Mouse (Mus musculus): ENCODE measurements around the gene Ripply2. TPM values are rescaled to one million over a fixed set of nuclear protein-coding genes. Genes with fewer than 3 reads are reported as not detected.
"Not testable (repeated sequence)": the region's sequence is repeated elsewhere in the genome, so short reads cannot be mapped to it uniquely, and the experiment has no call there.

The Ripply2 gene
- polyA plus RNA-seq (2016; fragmentation: Nextera tagmentation; extraction: Ambion mirVana) = 0.31 TPM in 1 of 2 replicates, not detected in the other

DNA sequence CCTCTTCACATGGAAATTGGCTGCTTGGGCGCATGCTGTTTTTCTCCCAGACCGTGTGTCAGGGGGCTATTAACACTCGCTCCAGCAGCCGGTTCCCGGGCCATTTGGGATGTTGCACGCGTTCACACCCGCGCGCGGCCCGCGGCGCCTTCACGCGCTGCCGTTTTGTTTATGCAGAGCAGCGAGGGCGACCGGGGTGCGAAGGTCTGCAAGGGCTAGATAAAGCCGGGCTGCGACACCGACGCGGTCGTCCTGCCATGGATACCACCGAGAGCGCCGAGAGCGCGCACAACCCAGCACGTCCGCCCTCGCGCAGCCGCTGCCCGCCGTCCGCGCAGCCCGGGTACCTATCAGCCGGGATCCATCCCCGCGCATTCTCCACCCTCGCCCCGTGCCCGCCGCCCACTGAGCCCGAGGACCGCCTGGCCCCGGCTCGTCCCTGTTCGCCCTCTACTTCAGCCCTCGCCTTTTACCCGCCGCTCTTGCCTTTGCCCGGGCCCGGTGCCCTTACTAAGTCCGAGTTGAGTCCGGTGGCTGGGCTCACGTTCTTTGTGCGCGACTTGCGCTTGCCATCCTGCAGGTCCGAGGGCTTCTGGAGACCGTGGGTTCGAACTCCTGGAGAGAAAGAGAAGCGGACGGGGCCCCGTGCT lies at the start of gene Ripply2:
Gene Ripply2 (plus strand): TSS at position 250 of the 650 bp plus-strand sequence.
- H3K27me3 ChIP-seq (ENCODE audit: low read depth, poor library complexity, severe bottlenecking) = peaks cover 63% of the 10 kb centered on the region
- peak within 1 kb of the TSS; percentile 27; the same call in 1 of the 2 replicates for H3K27ac ChIP-seq
- WGBS = under 1% methylated on average over 66 of the region's 71 CpGs
- H3K36me3 ChIP-seq = no peaks in the 10 kb centered on the region
- H3K4me3 ChIP-seq = peak within 1 kb of the TSS; percentile 57
- peaks cover 10% of the 10 kb centered on the region for H3K4me1 ChIP-seq
- DNase-seq (ENCODE audit: low spot score) = peak; percentile 66
- H3K9me3 ChIP-seq (replicated peaks) = no peaks in the 10 kb centered on the region

DNA sequence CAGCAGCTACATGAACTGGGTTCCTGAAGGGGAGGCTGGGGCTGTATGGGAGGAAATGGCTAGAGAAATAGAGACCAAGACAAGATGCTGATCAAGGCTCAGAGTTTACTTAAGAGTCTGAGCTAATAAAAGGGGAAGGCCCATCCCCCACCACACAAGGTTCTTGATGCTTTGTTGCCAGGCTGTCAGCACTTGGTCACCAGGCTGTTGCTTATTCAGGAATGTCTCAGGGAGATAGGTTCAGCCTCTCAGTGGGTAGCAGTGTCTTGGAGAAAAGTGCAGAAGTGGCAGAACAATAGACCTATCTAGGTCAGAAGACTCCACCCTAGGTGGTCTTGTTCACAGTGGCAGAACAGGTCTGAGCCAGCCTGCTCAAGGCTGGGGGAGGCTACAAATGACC lies 42.9 kb upstream of the Ripply2 start:
- H3K9me3 ChIP-seq (replicated peaks); H3K4me1 ChIP-seq; H3K4me3 ChIP-seq; DNase-seq (ENCODE audit: low spot score); H3K27me3 ChIP-seq (ENCODE audit: low read depth, poor library complexity, severe bottlenecking); H3K36me3 ChIP-seq; H3K27ac ChIP-seq: not testable (repeated sequence)

DNA sequence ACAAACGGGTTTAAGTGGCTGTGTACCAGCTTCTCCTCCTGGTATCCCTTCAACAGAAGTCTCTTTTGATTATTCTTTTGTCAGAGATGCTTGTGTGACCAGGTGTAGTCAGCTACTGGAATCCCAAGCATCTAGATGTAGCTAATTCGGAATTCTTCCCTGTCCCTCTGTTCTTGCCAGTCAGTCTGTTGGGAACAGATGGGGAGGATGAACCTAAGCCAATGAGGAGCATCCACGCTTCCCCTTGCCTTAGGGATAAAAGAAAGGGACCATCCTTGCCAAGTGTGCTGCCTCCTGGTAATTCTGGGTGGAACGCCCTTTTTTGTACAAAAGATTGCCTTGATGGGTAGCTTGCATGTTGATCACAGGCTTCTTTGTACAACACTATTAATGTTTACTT lies 41.8 kb upstream of the Ripply2 start:
- H3K9me3 ChIP-seq (replicated peaks) = no peaks in the 10 kb centered on the region
- WGBS = 74% methylated on average over 4 of the region's 4 CpGs
- DNase-seq (ENCODE audit: low spot score) = no peak
- H3K27ac ChIP-seq = no peak overlapping the region
- peaks cover 2% of the 10 kb centered on the region; the same call in 1 of the 2 replicates for H3K4me1 ChIP-seq
- H3K36me3 ChIP-seq = no peaks in the 10 kb centered on the region
- H3K4me3 ChIP-seq = no peak overlapping the region
- no peaks in the 10 kb centered on the region for H3K27me3 ChIP-seq (ENCODE audit: low read depth, poor library complexity, severe bottlenecking)

DNA sequence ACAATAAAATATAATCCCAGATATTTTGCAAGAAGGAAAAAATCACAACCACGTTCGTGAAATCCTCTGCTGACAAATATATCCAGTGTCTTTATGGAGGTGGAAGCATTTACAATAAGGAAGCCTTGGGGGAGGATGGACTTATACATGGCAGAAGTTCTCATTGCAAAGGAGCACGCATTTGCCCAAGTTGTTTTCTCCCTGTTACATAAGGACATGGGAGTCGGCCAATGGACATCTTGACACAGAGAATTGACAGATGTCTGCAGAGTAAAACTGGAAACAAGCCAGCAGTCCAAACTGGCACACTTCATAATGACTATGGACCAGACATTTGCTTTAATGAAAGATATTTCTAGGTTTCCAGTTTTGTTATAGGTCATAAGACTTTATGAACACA lies 38.4 kb upstream of the Ripply2 start:
- no peaks in the 10 kb centered on the region for H3K27me3 ChIP-seq (ENCODE audit: low read depth, poor library complexity, severe bottlenecking)
- 89% methylated on average over 4 of the region's 4 CpGs for WGBS
- H3K4me3 ChIP-seq = no peak overlapping the region
- H3K4me1 ChIP-seq = peaks cover 18% of the 10 kb centered on the region
- no peaks in the 10 kb centered on the region for H3K9me3 ChIP-seq (replicated peaks)
- no peak overlapping the region for H3K27ac ChIP-seq
- DNase-seq (ENCODE audit: low spot score) = no peak
- no peaks in the 10 kb centered on the region for H3K36me3 ChIP-seq

DNA sequence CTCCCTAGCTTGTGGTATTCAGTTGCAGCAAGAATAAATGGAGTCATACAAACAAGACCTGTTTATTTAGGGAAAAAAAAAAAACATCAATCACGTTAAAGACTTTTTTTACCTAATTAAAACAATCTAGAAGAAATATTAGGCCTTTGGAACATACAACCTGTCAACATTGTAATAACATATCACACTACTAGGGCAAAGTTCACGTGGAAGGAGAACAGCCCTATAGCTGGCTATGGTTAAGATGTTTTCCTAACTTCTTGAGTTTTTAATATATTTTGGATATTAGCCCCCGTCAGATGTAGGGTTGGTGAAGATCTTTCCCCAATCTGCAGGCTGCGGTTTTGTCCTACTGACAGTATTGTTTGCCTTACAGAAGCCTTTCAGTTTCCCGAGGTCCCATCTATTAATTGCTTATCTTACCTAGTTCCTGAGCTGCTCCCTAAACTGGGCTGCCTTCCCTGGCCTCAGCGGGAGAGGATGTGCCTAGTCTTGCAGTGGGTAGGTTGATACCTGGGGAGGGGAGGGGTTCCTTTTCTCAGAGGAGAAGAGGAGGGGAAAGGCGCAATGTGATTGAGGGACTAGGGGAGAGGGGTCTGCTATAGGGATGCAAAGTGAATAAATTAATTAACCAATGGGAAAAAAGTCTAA lies 37.0 kb upstream of the Ripply2 start:
- no peaks in the 10 kb centered on the region for H3K9me3 ChIP-seq (replicated peaks)
- peaks cover 18% of the 10 kb centered on the region for H3K4me1 ChIP-seq
- no peak overlapping the region for H3K27ac ChIP-seq
- no peaks in the 10 kb centered on the region for H3K36me3 ChIP-seq
- no peaks in the 10 kb centered on the region for H3K27me3 ChIP-seq (ENCODE audit: low read depth, poor library complexity, severe bottlenecking)
- H3K4me3 ChIP-seq = no peak overlapping the region
- WGBS = 71% methylated on average over 7 of the region's 7 CpGs
- DNase-seq (ENCODE audit: low spot score) = no peak

DNA sequence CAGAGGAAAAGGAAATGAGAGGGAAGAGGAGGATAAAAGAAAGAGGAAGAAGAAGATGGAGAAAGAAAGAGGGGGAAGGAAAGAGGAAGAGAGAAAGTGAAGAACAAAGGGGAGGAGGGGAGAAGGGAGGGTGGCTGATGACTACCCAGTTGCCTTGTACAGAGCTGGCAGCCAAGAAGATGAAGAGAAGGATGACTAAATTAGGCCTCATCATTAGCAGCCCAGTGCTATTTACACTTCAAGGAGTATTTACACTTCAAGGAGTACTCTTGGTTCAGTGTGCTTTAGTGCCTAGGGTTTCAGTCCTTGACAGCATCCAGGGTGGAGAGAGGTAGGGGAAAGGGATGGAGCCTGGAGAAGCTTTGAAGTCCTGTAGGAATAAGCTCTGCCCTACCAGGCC lies 35.3 kb upstream of the Ripply2 start:
- Histone ChIP-seq H3K27ac (no peak overlapping the region), H3K9me3 (replicated peaks) (no peaks in the 10 kb centered on the region), H3K27me3 (ENCODE audit: low read depth, poor library complexity, severe bottlenecking) (no peaks in the 10 kb centered on the region), H3K4me3 (no peak overlapping the region), H3K36me3 (no peaks in the 10 kb centered on the region), H3K4me1 (peaks cover 19% of the 10 kb centered on the region)
- DNase-seq (ENCODE audit: low spot score) = no peak

DNA sequence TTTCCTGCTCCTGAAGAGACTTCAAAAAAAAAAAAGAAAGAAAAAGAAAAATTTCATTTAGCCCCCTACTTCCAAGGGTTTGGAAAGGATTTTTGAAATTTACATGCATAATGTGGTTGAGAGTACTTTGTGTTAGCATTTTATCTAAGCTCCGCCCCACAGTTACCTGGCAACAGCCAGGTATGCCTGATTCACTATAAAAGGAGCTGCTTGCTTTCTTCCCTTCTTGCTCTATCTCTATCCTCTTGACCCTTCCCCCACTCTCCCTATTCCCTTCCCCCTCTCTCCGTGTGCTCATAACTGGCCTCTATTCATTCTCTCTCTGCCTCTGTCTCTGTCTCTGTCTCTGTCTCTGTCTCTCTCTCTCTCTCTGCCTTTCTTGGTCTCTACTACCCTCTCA lies 34.4 kb upstream of the Ripply2 start:
- H3K4me1 ChIP-seq = peaks cover 28% of the 10 kb centered on the region
- no peak overlapping the region for H3K4me3 ChIP-seq
- no peaks in the 10 kb centered on the region for H3K27me3 ChIP-seq (ENCODE audit: low read depth, poor library complexity, severe bottlenecking)
- WGBS = 54% methylated on average over 2 of the region's 2 CpGs
- no peaks in the 10 kb centered on the region for H3K9me3 ChIP-seq (replicated peaks)
- H3K27ac ChIP-seq = no peak overlapping the region
- no peak for DNase-seq (ENCODE audit: low spot score)
- H3K36me3 ChIP-seq = no peaks in the 10 kb centered on the region

DNA sequence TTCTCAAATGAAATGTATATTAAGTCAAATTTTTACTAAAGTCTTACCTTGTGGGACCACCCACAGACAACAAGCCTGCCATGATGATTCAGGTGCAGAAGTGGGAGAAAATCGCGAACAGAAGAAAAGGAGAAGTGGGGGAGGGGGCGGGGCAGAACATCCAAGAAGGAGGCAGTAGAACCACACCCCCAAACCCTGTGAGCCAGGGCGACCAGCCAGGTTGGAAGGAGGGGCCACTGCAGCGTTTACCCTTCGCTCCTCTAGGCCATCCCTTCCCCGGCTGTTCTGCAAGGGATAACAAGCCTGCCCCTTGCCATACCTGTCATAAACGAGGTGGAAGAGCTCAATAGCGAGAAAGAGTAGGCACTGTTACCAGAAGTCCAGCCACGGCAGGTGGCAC lies 33.8 kb upstream of the Ripply2 start:
- Histone ChIP-seq H3K27me3 (ENCODE audit: low read depth, poor library complexity, severe bottlenecking) (no peaks in the 10 kb centered on the region), H3K4me3 (peak overlapping the region; percentile 24; the same call in 1 of the 2 replicates), H3K27ac (no peak overlapping the region), H3K9me3 (replicated peaks) (no peaks in the 10 kb centered on the region), H3K4me1 (peaks cover 34% of the 10 kb centered on the region), H3K36me3 (no peaks in the 10 kb centered on the region)
- WGBS = 14% methylated on average over 10 of the region's 10 CpGs
- DNase-seq (ENCODE audit: low spot score) = no peak

DNA sequence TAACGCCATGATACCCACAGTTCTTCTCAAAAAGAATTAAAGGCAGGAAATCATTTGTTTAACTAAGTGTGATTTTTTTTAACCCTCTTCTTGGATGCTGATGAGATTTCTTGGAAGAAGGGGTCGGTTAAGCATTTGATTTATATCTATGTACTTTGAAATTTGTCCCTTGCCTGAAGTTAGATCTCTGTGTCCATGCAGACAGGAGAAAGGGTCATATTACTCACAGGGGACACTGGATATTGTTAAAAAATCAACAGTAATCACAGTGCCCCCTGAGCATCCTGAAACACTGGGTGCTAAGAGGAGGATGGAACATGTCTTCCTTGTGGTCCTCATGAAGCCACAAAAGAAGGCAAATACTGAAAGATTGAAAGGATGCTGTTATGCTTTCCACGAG lies 30.8 kb upstream of the Ripply2 start:
- Histone ChIP-seq H3K9me3 (replicated peaks) (no peaks in the 10 kb centered on the region), H3K36me3 (no peaks in the 10 kb centered on the region), H3K27me3 (ENCODE audit: low read depth, poor library complexity, severe bottlenecking) (no peaks in the 10 kb centered on the region), H3K4me3 (no peak overlapping the region), H3K27ac (no peak overlapping the region), H3K4me1 (peaks cover 47% of the 10 kb centered on the region)
- DNase-seq (ENCODE audit: low spot score) = no peak
- WGBS = 72% methylated on average over 3 of the region's 3 CpGs

DNA sequence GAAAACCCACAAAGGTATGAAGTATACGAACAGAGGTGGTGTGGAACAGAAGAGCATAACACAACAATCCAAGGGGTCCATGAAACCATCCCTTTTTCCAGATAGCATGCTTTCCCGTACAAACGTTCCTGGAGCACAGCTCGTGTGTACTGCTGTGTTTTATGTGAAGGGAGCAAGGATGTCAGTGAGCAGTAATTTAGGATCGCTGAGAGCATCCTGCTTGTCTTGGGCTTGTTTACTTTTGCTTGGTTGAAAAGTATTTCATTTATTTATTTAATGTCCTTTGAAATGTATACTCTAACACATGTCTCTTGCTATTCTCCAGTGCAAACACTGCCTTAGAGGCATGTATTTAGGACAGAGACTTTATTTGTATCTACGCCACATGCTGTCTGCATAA lies 30.2 kb upstream of the Ripply2 start:
- 64% methylated on average over 6 of the region's 6 CpGs for WGBS

DNA sequence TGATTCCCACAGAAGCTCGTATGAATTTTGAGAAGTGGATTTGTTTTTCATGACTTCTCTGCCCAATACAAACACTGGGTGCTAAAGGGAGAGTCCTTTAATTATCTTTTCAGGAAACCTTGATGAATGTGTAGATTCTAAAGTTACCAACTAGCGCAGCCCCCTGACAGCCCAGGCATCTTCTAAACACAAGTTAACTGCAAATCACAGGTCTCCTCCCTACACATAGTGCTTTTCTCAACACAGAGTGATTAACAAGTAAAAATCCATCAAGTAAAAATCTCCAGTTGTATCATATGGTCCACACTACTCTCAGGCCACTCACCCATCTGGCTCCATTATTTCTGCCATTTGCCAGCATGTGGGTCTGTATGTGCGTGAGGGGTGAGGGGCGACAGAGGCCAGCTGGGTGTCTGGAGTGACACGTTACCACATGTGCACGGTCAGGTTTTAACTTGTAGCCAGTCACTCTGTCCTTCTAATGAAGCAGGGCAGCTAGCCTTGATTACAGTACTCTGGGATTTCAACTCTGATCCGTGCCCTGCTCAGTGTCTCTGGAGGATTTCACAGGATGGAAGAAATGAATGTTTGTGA lies 28.5 kb upstream of the Ripply2 start:
- H3K36me3 ChIP-seq = no peaks in the 10 kb centered on the region
- no peaks in the 10 kb centered on the region for H3K9me3 ChIP-seq (replicated peaks)
- H3K4me1 ChIP-seq = peaks cover 33% of the 10 kb centered on the region
- 0 out of 2 replicates have a peak overlapping the region, but pooled peaks have one; percentile 46 for H3K27ac ChIP-seq
- WGBS = 16% methylated on average over 7 of the region's 7 CpGs
- no peaks in the 10 kb centered on the region for H3K27me3 ChIP-seq (ENCODE audit: low read depth, poor library complexity, severe bottlenecking)
- no peak overlapping the region for H3K4me3 ChIP-seq
- peak; percentile 77 for DNase-seq (ENCODE audit: low spot score)

More for the DNA sequence above, 30.2 kb upstream of the Ripply2 start:
- no peaks in the 10 kb centered on the region for H3K9me3 ChIP-seq (replicated peaks)
- H3K27me3 ChIP-seq (ENCODE audit: low read depth, poor library complexity, severe bottlenecking) = no peaks in the 10 kb centered on the region
- no peak overlapping the region for H3K4me3 ChIP-seq
- H3K4me1 ChIP-seq = peaks cover 45% of the 10 kb centered on the region
- H3K36me3 ChIP-seq = no peaks in the 10 kb centered on the region
- H3K27ac ChIP-seq = no peak overlapping the region
- no peak for DNase-seq (ENCODE audit: low spot score)

DNA sequence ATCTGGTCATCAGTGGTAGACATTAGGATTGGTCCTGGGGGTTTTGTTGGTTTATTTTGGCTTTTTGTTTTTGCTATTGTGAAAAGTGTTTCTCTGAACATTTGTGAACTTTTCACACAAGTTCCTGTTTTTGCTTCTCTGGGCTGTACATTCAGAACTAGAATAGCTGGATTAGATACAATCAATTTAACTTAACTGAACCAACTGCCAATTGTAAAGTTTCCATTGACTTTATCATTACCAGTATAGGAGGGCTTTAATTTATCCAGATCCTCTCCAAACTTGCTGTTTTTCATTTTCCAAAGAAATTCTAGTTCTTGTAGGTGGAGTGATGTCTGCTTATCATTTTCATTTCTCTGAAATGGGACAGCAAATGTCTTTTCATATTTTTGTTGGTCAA lies 25.5 kb upstream of the Ripply2 start:
- Histone ChIP-seq H3K4me3 (no peak overlapping the region), H3K27ac (no peak overlapping the region), H3K9me3 (replicated peaks) (no peaks in the 10 kb centered on the region), H3K27me3 (ENCODE audit: low read depth, poor library complexity, severe bottlenecking) (no peaks in the 10 kb centered on the region), H3K4me1 (peaks cover 32% of the 10 kb centered on the region), H3K36me3 (no peaks in the 10 kb centered on the region)
- DNase-seq (ENCODE audit: low spot score) = no peak

DNA sequence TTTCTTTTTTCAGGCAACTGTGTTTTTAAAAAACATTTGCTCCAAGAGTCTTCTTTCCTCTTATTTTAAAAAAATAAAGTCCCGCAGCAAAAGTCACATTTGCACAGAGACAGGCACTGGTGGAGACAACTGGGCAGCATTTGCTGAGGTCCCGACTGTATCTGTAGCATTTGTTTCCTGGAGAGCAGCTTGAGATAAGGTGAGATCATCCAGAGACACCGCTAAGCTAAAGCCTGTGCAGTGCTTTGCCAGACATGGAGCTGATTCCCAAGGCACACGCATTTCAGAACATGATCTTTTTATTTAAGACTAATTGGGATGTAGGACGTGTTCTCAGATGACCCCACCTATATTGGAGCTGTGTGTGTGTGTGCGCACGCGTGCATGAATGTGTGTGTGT lies 23.6 kb upstream of the Ripply2 start:
- 82% methylated on average over 8 of the region's 8 CpGs for WGBS
- H3K27me3 ChIP-seq (ENCODE audit: low read depth, poor library complexity, severe bottlenecking) = no peaks in the 10 kb centered on the region
- H3K9me3 ChIP-seq (replicated peaks) = no peaks in the 10 kb centered on the region
- no peak for DNase-seq (ENCODE audit: low spot score)
- no peak overlapping the region for H3K4me3 ChIP-seq
- no peaks in the 10 kb centered on the region for H3K36me3 ChIP-seq
- no peak overlapping the region for H3K27ac ChIP-seq
- peaks cover 14% of the 10 kb centered on the region for H3K4me1 ChIP-seq

Measured in limb, embryonic 10.5 days (tissue).